Mouse (Mus musculus): ENCODE measurements around the gene Letm1. TPM values are rescaled to one million over a fixed set of nuclear protein-coding genes. Genes with fewer than 3 reads are reported as not detected.

The Letm1 gene
- polyA plus RNA-seq, 1 experiment from 2014 or later = 40.8 TPM

- Histone ChIP-seq H3K4me3 (no peak overlapping the region), H3K27me3 (no peaks in the 10 kb centered on the region), H3K4me1 (peaks cover 55% of the 10 kb centered on the region), H3K9me3 (no peaks in the 10 kb centered on the region), H3K36me3 (no peaks in the 10 kb centered on the region), H3K4me2 (0 out of 2 replicates have a peak overlapping the region, but pooled peaks have one; percentile 3), H3K9ac (no peak overlapping the region), H3K27ac (peak overlapping the region; percentile 65)
- WGBS = 75% methylated on average over 11 of the region's 11 CpGs
- no peak for ATAC-seq (ENCODE audit: insufficient number of reproducible peaks, low FRiP score, low TSS enrichment, low read depth)
These were observed 92.6 kb downstream of the Letm1 start for GRCm38 (mm10) chr5:33689852-33690645.

Other genes with a start within 250 kb of the Letm1 start
- 62.5 and 69.1 TPM in 2 replicates for gene Fam53a, start 153.2 kb downstream of the Letm1 start, polyA plus RNA-seq (2015; fragmentation: Nextera tagmentation; extraction: Ambion mirVana)
- gene Gm9903, start 152.9 kb downstream of the Letm1 start, polyA plus RNA-seq (2015; fragmentation: Nextera tagmentation; extraction: Ambion mirVana) = 0.29 and 0.35 TPM in 2 replicates
- gene Slbp, start 130.2 kb downstream of the Letm1 start, polyA plus RNA-seq (2015; fragmentation: Nextera tagmentation; extraction: Ambion mirVana) = 204 and 206 TPM in 2 replicates
- 150 and 151 TPM in 2 replicates for gene Tacc3, start 124.7 kb downstream of the Letm1 start, polyA plus RNA-seq (2015; fragmentation: Nextera tagmentation; extraction: Ambion mirVana)
- gene Tmem129, start 124.4 kb downstream of the Letm1 start, polyA plus RNA-seq (2015; fragmentation: Nextera tagmentation; extraction: Ambion mirVana) = 45.8 and 49.7 TPM in 2 replicates
- gene Fgfr3, start 61.1 kb downstream of the Letm1 start, polyA plus RNA-seq (2015; fragmentation: Nextera tagmentation; extraction: Ambion mirVana) = 33.5 and 37.1 TPM in 2 replicates
- gene Nsd2, start 37.9 kb upstream of the Letm1 start, polyA plus RNA-seq (2015; fragmentation: Nextera tagmentation; extraction: Ambion mirVana) = 32.1 and 37.1 TPM in 2 replicates
- gene Nelfa, start 153.6 kb upstream of the Letm1 start, polyA plus RNA-seq (2015; fragmentation: Nextera tagmentation; extraction: Ambion mirVana) = 53.3 and 57.7 TPM in 2 replicates
- 64.5 and 96.5 TPM in 2 replicates for gene Gm1673, start 200.6 kb upstream of the Letm1 start, polyA plus RNA-seq (2015; fragmentation: Nextera tagmentation; extraction: Ambion mirVana)
- 0.36 and 0.43 TPM in 2 replicates for gene Nat8l, start 213.2 kb upstream of the Letm1 start, polyA plus RNA-seq (2015; fragmentation: Nextera tagmentation; extraction: Ambion mirVana)

Data from limb, embryonic 15.5 days (tissue).